Mouse (Mus musculus): ENCODE results near the gene B230219D22Rik. TPM values are rescaled to one million over a fixed set of nuclear protein-coding genes. Genes with fewer than 3 reads are reported as not detected.

Gene B230219D22Rik
- total RNA-seq (2014; rRNA removed), result 135 and 167 TPM in 2 replicates
- 40.7 and 59.5 TPM in 2 replicates for polyA plus RNA-seq (2015; fragmentation: Nextera tagmentation; extraction: Ambion mirVana)

- 3% methylated on average over 48 of the region's 51 CpGs for WGBS
- Histone ChIP-seq H3K9me3 (ENCODE audit: low read length) (no peaks in the 10 kb centered on the region), H3K36me3 (ENCODE audit: insufficient read depth) (no peaks in the 10 kb centered on the region), H3K4me3 (ENCODE audit: low read depth, low read length) (peak within 1 kb of the TSS; percentile 97), H3K27me3 (ENCODE audit: insufficient read depth, low read length) (no peaks in the 10 kb centered on the region), H3K4me1 (ENCODE audit: insufficient read depth) (peaks cover 16% of the 10 kb centered on the region), H3K4me2 (ENCODE audit: low read depth) (peak within 1 kb of the TSS; percentile 62), H3K9ac (peak within 1 kb of the TSS; percentile 99), H3K27ac (ENCODE audit: low read depth, low read length) (peak within 1 kb of the TSS; percentile 97)
- peak; percentile 99 for ATAC-seq
- peak; percentile 49 for TF ChIP-seq CTCF (IDR thresholded peaks at IDR 0.05; ENCODE audit: low read depth)
- peak; percentile 98 for DNase-seq
These were observed at the start of gene B230219D22Rik for GRCm38 (mm10) chr13:55692535-55693242. B230219D22Rik (plus strand) TSS chr13:55693124.

- Histone ChIP-seq H3K27ac (ENCODE audit: low read depth, low read length) (no peak overlapping the region), H3K4me2 (ENCODE audit: low read depth) (no peak overlapping the region), H3K9me3 (ENCODE audit: low read length) (no peaks in the 10 kb centered on the region), H3K27me3 (ENCODE audit: insufficient read depth, low read length) (no peaks in the 10 kb centered on the region), H3K4me1 (ENCODE audit: insufficient read depth) (no peaks in the 10 kb centered on the region), H3K9ac (no peak overlapping the region), H3K4me3 (ENCODE audit: low read depth, low read length) (no peak overlapping the region), H3K36me3 (ENCODE audit: insufficient read depth) (peaks cover 59% of the 10 kb centered on the region)
- DNase-seq (peak; percentile 32), ATAC-seq (no peak)
- WGBS, result 84% methylated on average over 2 of the region's 2 CpGs
- peak; percentile 45; the same call in 1 of the 2 replicates for TF ChIP-seq CTCF (IDR thresholded peaks at IDR 0.05; ENCODE audit: low read depth)
These were observed 48.4 kb upstream of the B230219D22Rik start for GRCm38 (mm10) chr13:55644525-55644924.

DNA sequence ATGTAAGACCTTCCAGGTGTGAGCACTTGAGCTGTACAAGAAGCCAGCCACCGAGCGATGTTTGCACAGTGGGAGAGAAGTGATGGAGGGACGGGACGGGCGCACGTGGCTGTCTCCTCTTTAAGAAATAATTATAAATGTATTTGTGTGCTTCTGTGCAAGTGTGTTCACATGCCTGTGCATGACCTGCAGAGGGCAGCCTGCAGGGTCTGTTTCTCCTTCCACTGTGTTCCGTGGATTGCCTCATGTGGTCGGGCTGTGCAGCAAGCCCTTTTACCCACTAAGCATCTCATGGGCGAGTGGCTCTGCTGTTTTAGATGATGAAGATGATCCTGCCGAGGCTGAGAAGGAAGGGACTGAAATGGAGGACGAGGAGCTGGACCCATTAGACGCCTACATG lies 42.8 kb upstream of the B230219D22Rik start:
- H3K9ac ChIP-seq, result no peak overlapping the region
- DNase-seq (no peak), ATAC-seq (no peak)
- TF ChIP-seq CTCF (IDR thresholded peaks at IDR 0.05; ENCODE audit: low read depth), result peak; percentile 34; the same call in 1 of the 2 replicates
- no peak overlapping the region for H3K27ac ChIP-seq (ENCODE audit: low read depth, low read length)
- H3K9me3 ChIP-seq (ENCODE audit: low read length), result no peaks in the 10 kb centered on the region
- no peak overlapping the region for H3K4me2 ChIP-seq (ENCODE audit: low read depth)
- H3K4me3 ChIP-seq (ENCODE audit: low read depth, low read length), result no peak overlapping the region
- WGBS, result 85% methylated on average over 12 of the region's 12 CpGs
- H3K27me3 ChIP-seq (ENCODE audit: insufficient read depth, low read length), result no peaks in the 10 kb centered on the region
- H3K4me1 ChIP-seq (ENCODE audit: insufficient read depth), result no peaks in the 10 kb centered on the region
- peaks cover 94% of the 10 kb centered on the region for H3K36me3 ChIP-seq (ENCODE audit: insufficient read depth)

GRCm38 (mm10) chr13:55650980-55651379 lies 41.9 kb upstream of the B230219D22Rik start:
- Histone ChIP-seq H3K36me3 (ENCODE audit: insufficient read depth) (peaks cover 96% of the 10 kb centered on the region), H3K27me3 (ENCODE audit: insufficient read depth, low read length) (no peaks in the 10 kb centered on the region), H3K9ac (no peak overlapping the region), H3K4me2 (ENCODE audit: low read depth) (no peak overlapping the region), H3K4me1 (ENCODE audit: insufficient read depth) (no peaks in the 10 kb centered on the region), H3K27ac (ENCODE audit: low read depth, low read length) (no peak overlapping the region), H3K9me3 (ENCODE audit: low read length) (no peaks in the 10 kb centered on the region), H3K4me3 (ENCODE audit: low read depth, low read length) (no peak overlapping the region)
- TF ChIP-seq CTCF (IDR thresholded peaks at IDR 0.05; ENCODE audit: low read depth), result no peak
- 93% methylated on average over 6 of the region's 6 CpGs for WGBS
- DNase-seq (no peak), ATAC-seq (no peak)

GRCm38 (mm10) chr13:55668550-55668949 lies 24.4 kb upstream of the B230219D22Rik start:
- Histone ChIP-seq H3K4me1 (ENCODE audit: insufficient read depth) (no peaks in the 10 kb centered on the region), H3K9me3 (ENCODE audit: low read length) (no peaks in the 10 kb centered on the region), H3K4me2 (ENCODE audit: low read depth) (no peak overlapping the region), H3K9ac (no peak overlapping the region), H3K36me3 (ENCODE audit: insufficient read depth) (peaks cover 90% of the 10 kb centered on the region), H3K4me3 (ENCODE audit: low read depth, low read length) (no peak overlapping the region), H3K27ac (ENCODE audit: low read depth, low read length) (no peak overlapping the region), H3K27me3 (ENCODE audit: insufficient read depth, low read length) (no peaks in the 10 kb centered on the region)
- ATAC-seq (no peak), DNase-seq (peak; percentile 30)
- peak; percentile 59 for TF ChIP-seq CTCF (IDR thresholded peaks at IDR 0.05; ENCODE audit: low read depth)
- 77% methylated on average over 6 of the region's 6 CpGs for WGBS

- ATAC-seq (no peak), DNase-seq (no peak)
- H3K27ac ChIP-seq (ENCODE audit: low read depth, low read length), result no peak overlapping the region
- H3K9me3 ChIP-seq (ENCODE audit: low read length), result no peaks in the 10 kb centered on the region
- H3K4me3 ChIP-seq (ENCODE audit: low read depth, low read length), result no peak overlapping the region
- peaks cover 87% of the 10 kb centered on the region for H3K36me3 ChIP-seq (ENCODE audit: insufficient read depth)
- 96% methylated on average over 6 of the region's 6 CpGs for WGBS
- no peak for TF ChIP-seq CTCF (IDR thresholded peaks at IDR 0.05; ENCODE audit: low read depth)
- H3K9ac ChIP-seq, result no peak overlapping the region
- H3K4me2 ChIP-seq (ENCODE audit: low read depth), result no peak overlapping the region
- no peaks in the 10 kb centered on the region for H3K4me1 ChIP-seq (ENCODE audit: insufficient read depth)
- no peaks in the 10 kb centered on the region for H3K27me3 ChIP-seq (ENCODE audit: insufficient read depth, low read length)
These were observed 20.2 kb upstream of the B230219D22Rik start for GRCm38 (mm10) chr13:55672711-55673110.

GRCm38 (mm10) chr13:55677364-55677763 lies 15.6 kb upstream of the B230219D22Rik start:
- Histone ChIP-seq H3K4me1 (ENCODE audit: insufficient read depth) (no peaks in the 10 kb centered on the region), H3K9me3 (ENCODE audit: low read length) (no peaks in the 10 kb centered on the region), H3K36me3 (ENCODE audit: insufficient read depth) (peaks cover 73% of the 10 kb centered on the region), H3K27me3 (ENCODE audit: insufficient read depth, low read length) (no peaks in the 10 kb centered on the region), H3K27ac (ENCODE audit: low read depth, low read length) (no peak overlapping the region), H3K9ac (no peak overlapping the region), H3K4me2 (ENCODE audit: low read depth) (no peak overlapping the region), H3K4me3 (ENCODE audit: low read depth, low read length) (no peak overlapping the region)
- TF ChIP-seq CTCF (IDR thresholded peaks at IDR 0.05; ENCODE audit: low read depth), result no peak
- ATAC-seq (no peak), DNase-seq (no peak)
- WGBS, result 90% methylated on average over 8 of the region's 8 CpGs
